Mouse (Mus musculus): ENCODE results near the gene Gm42791.

Gm42791 gene

GRCm38 (mm10) chr5:148918049-148918448 lies 76.9 kb downstream of the Gm42791 start:
- no peak for DNase-seq

- DNase-seq: no peak
Observed at GRCm38 (mm10) chr5:148916775-148917174, 78.2 kb downstream of the Gm42791 start.

GRCm38 (mm10) chr5:148912262-148912661 lies 82.7 kb downstream of the Gm42791 start:
- DNase-seq: no peak

GRCm38 (mm10) chr5:148910066-148910465 lies 84.9 kb downstream of the Gm42791 start:
- no peak for DNase-seq

GRCm38 (mm10) chr5:148909402-148909801 lies 85.5 kb downstream of the Gm42791 start:
- DNase-seq: peak; percentile 66 to 70

GRCm38 (mm10) chr5:148909057-148909395 lies 85.9 kb downstream of the Gm42791 start:
- no peak for DNase-seq

- DNase-seq: no peak
Observed at GRCm38 (mm10) chr5:148908191-148909056, 86.5 kb downstream of the Gm42791 start.

DNA sequence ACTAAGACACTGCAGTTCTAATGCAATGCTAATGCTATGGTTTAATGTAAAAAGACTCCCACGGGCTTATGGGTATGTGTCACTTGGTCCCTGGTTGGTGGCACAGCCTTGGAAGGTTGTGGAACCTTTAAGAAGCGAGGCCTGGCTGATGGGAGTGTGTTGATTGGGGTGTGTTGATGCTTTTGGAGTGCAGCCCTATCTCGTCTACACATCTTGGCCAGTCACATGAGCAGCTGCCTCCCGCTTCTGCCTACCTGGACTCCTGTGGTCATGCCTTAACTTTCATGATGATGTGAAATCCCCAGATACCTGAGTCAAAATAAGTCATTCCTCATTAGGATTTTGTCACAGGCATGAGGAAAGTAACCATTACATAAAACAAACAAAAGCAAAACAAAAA lies 88.6 kb downstream of the Gm42791 start:
- DNase-seq: no peak

DNA sequence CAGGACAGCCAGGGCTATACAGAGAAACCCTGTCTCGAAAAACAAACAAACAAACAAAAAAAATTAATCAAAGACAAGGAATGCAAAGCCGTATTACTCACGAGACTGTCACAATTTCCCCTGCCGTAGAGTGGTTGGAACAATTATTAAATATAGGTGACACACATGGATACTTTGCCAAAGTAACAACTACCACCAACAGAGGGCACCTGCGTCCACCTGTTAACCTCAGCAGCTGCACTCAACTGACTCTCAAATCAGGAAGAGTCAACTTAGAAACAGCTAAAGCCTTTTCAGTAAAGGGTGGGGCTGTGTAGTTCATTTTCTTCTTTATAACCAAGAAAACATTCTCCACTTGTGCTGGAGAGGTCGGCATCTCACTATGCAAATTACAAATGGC lies 90.1 kb downstream of the Gm42791 start:
- DNase-seq: peak; percentile 72 to 84

- DNase-seq: peak; percentile 67 to 84
Observed at GRCm38 (mm10) chr5:148899361-148899760, 95.6 kb downstream of the Gm42791 start.

DNA sequence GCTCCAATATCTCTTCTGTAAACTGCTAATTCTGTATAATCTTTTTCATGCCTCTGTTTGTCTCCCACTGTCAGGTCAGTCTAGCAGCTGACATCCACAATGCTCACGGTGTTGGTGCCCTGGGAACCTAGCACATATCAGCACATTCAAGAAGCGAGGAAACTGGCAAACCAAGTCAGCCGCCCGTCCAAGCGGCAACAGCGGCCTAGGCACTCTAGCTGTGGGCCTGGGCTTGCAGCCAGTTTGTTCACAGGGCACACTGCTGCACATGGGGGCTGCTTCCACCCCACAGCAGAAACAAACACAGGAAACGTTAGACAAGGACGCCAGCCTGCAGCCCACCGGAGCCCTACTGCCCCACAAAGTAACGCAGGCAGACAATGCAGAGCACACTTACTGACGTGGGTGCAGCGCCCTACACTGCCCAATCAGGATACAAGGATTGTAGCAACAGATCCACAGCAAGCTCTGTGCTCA lies 97.0 kb downstream of the Gm42791 start:
- DNase-seq: peak; percentile 38 to 71

DNA sequence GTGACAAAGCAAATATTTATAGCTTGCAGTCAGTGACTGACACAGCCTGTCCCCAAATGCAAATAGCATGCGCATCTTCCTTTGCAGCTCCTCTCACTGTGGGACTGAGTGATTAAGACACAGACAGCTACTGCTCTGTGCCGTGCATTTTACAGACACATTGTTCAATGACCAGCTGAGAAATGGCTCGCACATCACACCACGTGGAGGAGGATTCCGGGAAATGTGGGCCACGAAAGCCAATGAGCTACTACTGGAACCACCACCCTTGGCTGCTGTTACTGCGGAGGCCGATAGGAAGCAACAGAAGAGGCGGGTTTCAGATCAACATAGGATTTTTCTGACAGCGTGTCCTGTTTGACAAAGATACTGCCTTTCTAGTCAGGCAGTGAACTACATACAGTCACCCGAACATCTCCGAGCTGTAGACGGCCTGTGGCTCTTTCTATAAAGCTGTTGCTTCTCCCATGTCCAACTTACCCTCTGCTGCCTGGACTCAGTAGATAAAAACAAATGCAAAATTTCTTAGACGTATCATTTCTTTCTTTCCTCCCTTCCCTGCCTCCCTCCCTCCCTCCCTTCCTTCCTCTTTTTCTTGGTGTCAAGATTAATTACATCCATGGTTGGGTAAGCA lies 97.8 kb downstream of the Gm42791 start:
- DNase-seq: peak in 1 of 2 experiments; percentile 34

- DNase-seq: no peak
Observed at GRCm38 (mm10) chr5:148896515-148896914, 98.4 kb downstream of the Gm42791 start.

GRCm38 (mm10) chr5:148895833-148896232 lies 99.1 kb downstream of the Gm42791 start:
- no peak for DNase-seq

DNA sequence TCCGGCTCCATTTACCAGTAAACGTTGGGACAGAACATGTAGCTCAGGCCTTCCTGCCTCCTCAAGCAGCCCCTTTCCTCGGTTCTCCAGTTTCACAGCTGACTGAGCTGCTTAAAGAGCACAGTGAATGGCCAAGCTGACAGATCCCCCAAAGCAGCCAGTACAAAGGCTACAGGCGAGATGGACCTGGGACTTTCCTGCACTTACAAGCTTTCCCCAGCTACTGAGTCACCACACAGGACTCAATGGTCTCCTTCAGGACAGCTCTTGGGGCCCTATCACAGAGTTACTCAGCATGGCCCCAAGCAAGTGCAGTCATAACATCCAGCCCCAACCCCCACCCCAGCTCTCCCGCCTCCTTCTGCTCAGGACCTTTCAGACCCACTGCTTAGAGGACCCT lies 99.9 kb downstream of the Gm42791 start:
- DNase-seq: peak; percentile 53 to 62

GRCm38 (mm10) chr5:148890237-148890636 lies 104.7 kb downstream of the Gm42791 start:
- no peak for DNase-seq

DNA sequence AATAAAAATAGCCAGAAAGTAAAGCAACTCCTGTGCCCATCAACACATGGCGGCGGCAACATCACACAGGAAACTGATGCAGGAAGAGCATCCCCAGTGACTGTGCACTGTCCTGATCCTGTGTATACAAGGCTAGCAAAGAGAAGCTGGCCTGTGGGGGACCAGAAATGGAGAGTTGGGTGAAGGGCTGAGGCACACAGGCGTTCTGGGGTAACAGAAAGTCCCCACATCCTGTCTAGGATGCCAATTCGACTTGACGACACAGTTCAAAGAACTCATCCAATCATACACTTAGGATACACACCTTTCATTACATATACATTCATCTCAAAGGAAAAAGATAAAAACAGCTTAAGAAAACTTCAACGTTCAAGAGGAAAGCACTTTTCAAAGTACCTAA lies 106.9 kb downstream of the Gm42791 start:
- DNase-seq: no peak

GRCm38 (mm10) chr5:148885821-148886609 lies 108.9 kb downstream of the Gm42791 start:
- DNase-seq: peak; percentile 21 to 48

GRCm38 (mm10) chr5:148883671-148884070 lies 111.3 kb downstream of the Gm42791 start:
- DNase-seq: no peak

- peak in 1 of 2 experiments; percentile 44 for DNase-seq
Observed at GRCm38 (mm10) chr5:148879218-148879617, 115.7 kb downstream of the Gm42791 start.

DNA sequence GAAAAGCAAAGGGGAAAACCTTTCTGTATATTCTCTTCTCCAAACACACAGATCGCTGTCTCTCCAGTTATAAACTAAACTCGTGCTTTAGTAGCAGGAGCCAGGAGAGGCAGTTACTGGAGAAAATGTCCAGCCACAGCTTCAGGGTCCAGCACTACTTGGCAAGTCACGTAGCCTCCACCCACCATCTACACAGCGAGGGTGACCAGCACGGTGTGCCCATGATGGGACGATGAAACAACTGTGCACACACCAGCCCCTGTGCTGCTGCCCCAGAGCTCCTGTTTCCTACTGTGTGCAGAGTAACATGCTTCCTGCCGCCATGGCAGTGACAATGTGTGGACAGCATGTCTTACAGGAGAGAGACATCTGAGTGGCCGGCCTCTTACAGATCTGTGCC lies 121.8 kb downstream of the Gm42791 start:
- no peak for DNase-seq

- no peak for DNase-seq
Observed at GRCm38 (mm10) chr5:148869583-148869982, 125.4 kb downstream of the Gm42791 start.

- DNase-seq: no peak
Observed at GRCm38 (mm10) chr5:148867766-148868165, 127.2 kb downstream of the Gm42791 start.
